Mouse (Mus musculus) thymus, adult 2 months (tissue): ENCODE results near the gene Comp. TPM values are rescaled to one million over a fixed set of nuclear protein-coding genes. Genes with fewer than 3 reads are reported as not detected.
A peak's percentile ranks its signal among the peaks of the same experiment; 100 is the strongest.

Experiments used
- DNase-seq: peaks from one replicate; pipeline ENCODE4 v3.0.0; 2021
- H3K27ac ChIP-seq: fragments of 200-500 bp; 2 replicates; pipeline ENCODE4 v1.5.1; 2012; ENCODE audit warnings: low read length, control low read depth; ENCODE audit not compliant: control insufficient read depth, insufficient read depth
- H3K27me3 ChIP-seq: fragments of 200-500 bp; 2 replicates; pipeline ENCODE4 v1.6.1; 2012; ENCODE audit warnings: mild to moderate bottlenecking, low read length, moderate library complexity, mixed read lengths; ENCODE audit not compliant: control insufficient read depth, insufficient read depth
- H3K36me3 ChIP-seq: fragments of 200-500 bp; 2 replicates; pipeline ENCODE4 v1.6.1; 2012; ENCODE audit warnings: mild to moderate bottlenecking, low read length, moderate library complexity; ENCODE audit not compliant: control insufficient read depth, insufficient read depth
- H3K4me1 ChIP-seq: fragments of 200-500 bp; replicated peaks from 2 replicates; pipeline ENCODE4 v1.6.1; 2012; ENCODE audit warnings: low read length; ENCODE audit not compliant: control insufficient read depth, insufficient read depth
- H3K4me3 ChIP-seq: fragments of 200-500 bp; 2 replicates; pipeline ENCODE4 v1.5.1; 2012; ENCODE audit warnings: mild to moderate bottlenecking, low read length, control low read depth, moderate library complexity; ENCODE audit not compliant: control insufficient read depth, insufficient read depth
- CTCF ChIP-seq: fragments of 200-500 bp; IDR thresholded peaks from 2 replicates; pipeline ENCODE4 v1.5.1; 2012; ENCODE audit warnings: mild to moderate bottlenecking, control low read depth, low read length, moderate library complexity, borderline replicate concordance; ENCODE audit not compliant: control insufficient read depth, poor library complexity, insufficient read depth; ENCODE audit errors: extremely low read depth
- POLR2A ChIP-seq: fragments of 200-500 bp; IDR thresholded peaks from 2 replicates; pipeline ENCODE4 v1.6.1; 2012; ENCODE audit warnings: mild to moderate bottlenecking, low read length, control low read depth, moderate library complexity; ENCODE audit not compliant: control insufficient read depth, poor library complexity, insufficient read depth; ENCODE audit errors: extremely low read depth
- WGBS: fragments of 180-500 bp; shearing (Covaris S2); methylation state at CpG from one replicate; pipeline ENCODE4 v1.1.7; 2018; 5-methylcytosine and 5-hydroxymethylcytosine counted together
- polyA plus RNA-seq: library from polyadenylated mRNA; depleted of rRNA; stranded (reverse); fragments of >200 nt; gene quantifications from 2 replicates; pipeline ENCODE4 v1.2.3, GENCODE M21; 2012; rRNA removed

Gene Comp
- 4.1 and 4.7 TPM in 2 replicates for polyA plus RNA-seq

GRCm38 (mm10) chr8:70373397-70374317 lies at the start of gene Comp:
TSS of gene Comp (plus strand) at chr8:70373558.
- peaks cover 30% of the 10 kb centered on the region for H3K4me1 ChIP-seq
- DNase-seq: no peak
- WGBS: 13% methylated on average over 47 of the region's 47 CpGs
- H3K4me3 ChIP-seq: peak within 1 kb of the TSS; percentile 27
- peaks cover 45% of the 10 kb centered on the region for H3K27me3 ChIP-seq
- H3K36me3 ChIP-seq: no peaks in the 10 kb centered on the region
- TF ChIP-seq CTCF (no peak), POLR2A (no peak)
- no peak within 1 kb of the TSS for H3K27ac ChIP-seq

GRCm38 (mm10) chr8:70323716-70324115 lies 49.6 kb upstream of the Comp start:
- Histone ChIP-seq H3K27me3 (no peaks in the 10 kb centered on the region), H3K27ac (no peak overlapping the region), H3K4me1 (no peaks in the 10 kb centered on the region), H3K4me3 (no peak overlapping the region), H3K36me3 (no peaks in the 10 kb centered on the region)
- TF ChIP-seq CTCF: no peak
- no peak for TF ChIP-seq POLR2A
- DNase-seq: no peak
- 92% methylated on average over 3 of the region's 3 CpGs for WGBS

GRCm38 (mm10) chr8:70327512-70327911 lies 45.8 kb upstream of the Comp start:
- 98% methylated on average over 6 of the region's 6 CpGs for WGBS
- H3K27me3 ChIP-seq: no peaks in the 10 kb centered on the region
- no peaks in the 10 kb centered on the region for H3K4me1 ChIP-seq
- no peak overlapping the region for H3K27ac ChIP-seq
- peaks cover 17% of the 10 kb centered on the region for H3K36me3 ChIP-seq
- no peak overlapping the region for H3K4me3 ChIP-seq
- TF ChIP-seq CTCF: no peak
- no peak for TF ChIP-seq POLR2A
- DNase-seq: no peak

DNA sequence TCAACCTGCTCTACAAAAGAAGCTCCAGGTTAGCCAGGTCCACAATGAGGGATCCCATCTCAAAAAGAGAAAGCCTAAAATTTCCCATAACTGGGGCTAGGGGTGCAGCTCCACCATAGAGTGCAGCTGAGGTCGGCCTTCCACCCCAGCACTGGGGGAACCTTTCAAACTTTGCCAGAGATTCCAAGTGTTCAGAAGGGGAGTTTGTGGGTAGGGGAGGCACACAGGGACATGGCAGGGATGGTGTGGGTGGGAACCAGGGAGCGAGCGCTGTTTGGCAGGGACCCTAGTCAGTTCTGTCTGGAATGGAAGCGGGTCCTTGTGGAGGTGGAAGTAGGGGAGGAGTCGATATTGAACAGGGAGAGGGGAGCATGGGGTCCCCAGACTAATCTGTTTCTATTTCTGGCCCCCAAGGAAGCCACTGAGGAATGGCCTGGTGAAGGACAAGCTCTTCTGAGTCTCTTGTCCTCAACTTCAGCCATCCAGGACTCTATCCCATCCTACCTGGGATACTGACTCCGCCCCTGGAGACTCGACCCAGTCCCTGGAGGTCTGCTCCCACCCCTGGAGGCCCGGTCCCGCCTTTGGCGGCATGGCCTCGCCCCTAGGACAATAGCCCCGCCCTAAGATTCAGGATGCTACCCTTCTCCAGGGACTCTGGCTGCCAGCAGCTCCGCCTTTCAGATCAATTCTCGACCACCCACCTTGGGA lies 44.1 kb upstream of the Comp start, which contains the start of gene Gdf1:
Gene Gdf1, plus strand, starts transcription at position 694 of the 711 bp plus-strand sequence.
- Histone ChIP-seq H3K27ac (no peak within 1 kb of the TSS), H3K4me3 (no peak within 1 kb of the TSS), H3K4me1 (no peaks in the 10 kb centered on the region), H3K36me3 (peaks cover 35% of the 10 kb centered on the region), H3K27me3 (no peaks in the 10 kb centered on the region)
- WGBS: 63% methylated on average over 14 of the region's 14 CpGs
- TF ChIP-seq CTCF (no peak), POLR2A (no peak)
- no peak for DNase-seq

DNA sequence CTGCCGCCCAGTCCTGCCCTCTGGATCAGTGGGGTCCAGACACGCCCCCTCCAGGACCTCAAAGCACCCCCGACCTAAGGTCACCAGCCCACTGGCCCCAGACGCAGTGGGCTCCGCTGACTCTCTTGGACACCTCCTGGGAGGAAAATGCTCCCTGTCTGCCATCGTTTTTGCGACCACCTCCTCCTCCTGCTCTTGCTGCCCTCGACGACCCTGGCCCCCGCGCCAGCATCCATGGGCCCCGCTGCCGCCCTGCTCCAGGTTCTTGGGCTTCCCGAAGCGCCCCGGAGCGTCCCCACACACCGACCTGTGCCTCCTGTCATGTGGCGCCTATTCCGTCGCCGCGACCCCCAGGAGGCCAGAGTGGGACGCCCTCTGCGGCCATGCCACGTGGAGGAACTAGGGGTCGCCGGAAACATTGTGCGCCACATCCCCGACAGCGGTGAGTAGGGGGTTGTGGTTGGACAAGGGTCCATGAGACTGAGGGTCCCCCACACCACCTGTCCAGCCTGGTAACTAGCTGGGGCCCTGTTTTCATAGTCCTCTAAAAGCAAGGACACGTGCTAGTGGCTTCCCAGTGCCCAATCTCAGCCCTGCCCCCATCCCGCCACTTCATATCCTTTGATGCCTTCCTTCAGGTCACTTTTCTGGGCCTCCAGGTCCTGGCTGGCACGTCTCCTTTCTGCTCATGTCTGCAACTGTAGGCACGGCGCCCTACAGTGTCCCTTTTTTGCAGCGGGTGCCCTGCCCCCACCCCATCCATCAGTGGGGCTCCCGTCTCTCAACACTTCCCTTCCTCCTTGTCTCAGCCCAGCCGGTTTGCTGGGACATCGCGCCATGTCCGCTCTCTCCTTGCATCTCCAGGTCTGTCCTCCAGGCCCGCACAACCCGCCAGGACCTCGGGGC lies 43.3 kb upstream of the Comp start:
- no peak for TF ChIP-seq POLR2A
- TF ChIP-seq CTCF: no peak
- Histone ChIP-seq H3K4me1 (no peaks in the 10 kb centered on the region), H3K36me3 (peaks cover 43% of the 10 kb centered on the region), H3K27me3 (no peaks in the 10 kb centered on the region), H3K27ac (no peak overlapping the region), H3K4me3 (no peak overlapping the region)
- 50% methylated on average over 45 of the region's 45 CpGs for WGBS
- DNase-seq: no peak

- no peaks in the 10 kb centered on the region for H3K4me1 ChIP-seq
- no peak for DNase-seq
- TF ChIP-seq CTCF (no peak), POLR2A (no peak)
- H3K36me3 ChIP-seq: peaks cover 50% of the 10 kb centered on the region
- H3K27me3 ChIP-seq: no peaks in the 10 kb centered on the region
- H3K4me3 ChIP-seq: no peak overlapping the region
- 92% methylated on average over 53 of the region's 53 CpGs for WGBS
- H3K27ac ChIP-seq: no peak overlapping the region
Observed at GRCm38 (mm10) chr8:70330741-70331364, 42.5 kb upstream of the Comp start.
